Mouse (Mus musculus) heart, postnatal 0 days (tissue): Measurements from ENCODE around the gene Ccrl2.

Experiments
- CTCF ChIP-seq: IDR thresholded peaks from 2 replicates; pipeline ENCODE4 v1.5.1; 2016; ENCODE audit warnings: antibody characterized with exemption, control low read depth, low read depth
- EP300 ChIP-seq: IDR thresholded peaks from 2 replicates; pipeline ENCODE4 v1.6.1; 2016; ENCODE audit warnings: antibody characterized with exemption, low read depth

DNA sequence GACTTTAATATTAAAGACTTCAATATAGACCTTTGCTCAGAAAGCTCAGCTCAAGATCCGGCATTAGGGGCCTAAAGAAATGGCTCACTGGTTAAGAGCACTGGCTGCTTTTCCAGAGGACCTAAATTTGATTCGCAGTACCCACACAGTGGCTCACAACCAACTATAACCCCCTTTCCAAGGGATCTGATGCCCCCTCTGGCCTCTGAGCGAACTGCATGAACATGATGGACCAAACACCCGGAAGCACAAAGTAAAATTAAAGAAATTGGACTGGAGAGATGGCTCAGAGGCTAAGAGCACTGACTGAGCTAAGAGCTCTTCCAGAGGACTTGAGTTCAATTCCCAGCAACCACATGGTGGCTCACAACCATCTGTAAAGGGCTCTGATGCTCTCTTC is 41.7 kb downstream of the Ccrl2 start:
- TF ChIP-seq CTCF (no peak), EP300 (no peak)
